Mouse (Mus musculus): Measurements from ENCODE around the gene Hyal4.

- TF ChIP-seq CTCF (IDR thresholded peaks at IDR 0.05; ENCODE audit: low read depth, low read length), result no peak
- TF ChIP-seq POLR2A (IDR thresholded peaks at IDR 0.05; ENCODE audit: extremely low read depth, insufficient read depth, low read length), result no peak
Measured at GRCm38 (mm10) chr6:24759281-24759680, 11.2 kb downstream of the Hyal4 start.

All from liver, adult 2 months (tissue).